Mouse (Mus musculus): Measurements from ENCODE around the gene Plxdc1. TPM values are rescaled to one million over a fixed set of nuclear protein-coding genes. Genes with fewer than 3 reads are reported as not detected.
"Not testable (repeated sequence)": the region's sequence is repeated elsewhere in the genome, so short reads cannot be mapped to it uniquely, and the experiment has no call there.

Gene Plxdc1
- total RNA-seq, 2 experiments from 2014 or later = 2.1 to 2.4 TPM

DNA sequence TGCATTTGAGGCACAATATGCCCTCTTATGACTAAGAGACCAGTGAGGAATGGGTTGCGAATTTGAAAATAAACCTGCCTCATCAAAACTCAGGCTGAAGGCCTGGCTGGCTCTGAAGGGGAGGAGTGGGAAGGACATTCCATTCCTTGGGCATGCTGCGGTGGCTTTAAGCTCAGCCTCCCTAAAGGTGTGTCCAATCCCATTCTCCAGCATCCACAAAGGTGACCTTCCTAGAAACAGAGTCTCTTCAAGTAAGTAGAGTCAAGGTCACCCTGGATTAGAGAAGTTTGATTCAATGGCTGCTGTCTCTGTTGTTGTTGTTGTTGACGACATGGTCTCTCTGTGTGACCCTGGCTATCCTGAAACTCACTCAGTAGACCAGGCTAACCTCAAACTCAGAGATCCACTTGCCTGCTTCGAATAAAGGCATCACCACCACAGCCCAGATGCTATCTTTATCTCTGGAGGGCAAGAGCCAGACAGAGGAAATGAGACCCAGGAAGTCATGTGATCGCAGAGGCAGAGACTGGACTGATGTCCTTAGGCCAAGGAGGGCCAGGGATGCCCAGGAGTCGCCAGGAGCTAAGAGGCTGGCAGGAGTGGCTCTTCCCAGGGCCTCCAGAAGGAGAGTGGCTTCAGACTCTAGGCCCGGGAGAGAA lies 27.5 kb downstream of the Plxdc1 start:
- no peak for DNase-seq
- intact Hi-C loops (cut with DNase I) = no loop called here

DNA sequence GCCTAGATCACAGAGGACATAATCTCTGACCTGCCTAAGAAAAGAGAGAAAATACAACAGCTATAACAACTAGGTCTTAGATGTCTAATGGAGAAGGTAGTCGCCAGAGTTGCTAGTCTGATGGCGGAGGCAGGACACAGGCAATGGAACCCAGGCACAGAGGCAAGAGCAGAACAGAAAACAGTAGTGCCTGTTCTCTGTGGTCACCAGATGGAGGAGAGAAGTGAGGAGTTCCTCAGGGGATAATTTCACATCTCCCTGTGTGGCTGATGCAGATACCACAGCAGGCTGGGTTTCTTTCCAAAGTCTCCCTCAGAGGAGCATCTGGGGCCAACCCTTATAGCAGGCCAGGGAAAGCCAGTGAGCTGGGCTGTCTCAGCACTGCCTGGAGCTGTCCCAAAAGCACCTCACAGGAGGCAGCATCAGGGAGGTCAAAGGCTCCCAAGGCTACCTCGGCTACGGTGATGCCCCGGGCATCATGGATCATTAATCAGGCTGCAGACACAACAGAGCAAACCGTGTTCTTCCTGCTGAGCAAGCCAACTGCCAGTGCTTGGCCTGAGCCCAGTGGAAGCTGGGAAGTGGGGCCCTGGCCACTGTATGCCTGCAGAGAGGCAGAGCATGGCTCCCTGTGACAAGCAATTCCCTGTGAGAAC lies 29.2 kb downstream of the Plxdc1 start:
- intact Hi-C loops (cut with DNase I) = no loop called here
- peak; percentile 83 for DNase-seq

DNA sequence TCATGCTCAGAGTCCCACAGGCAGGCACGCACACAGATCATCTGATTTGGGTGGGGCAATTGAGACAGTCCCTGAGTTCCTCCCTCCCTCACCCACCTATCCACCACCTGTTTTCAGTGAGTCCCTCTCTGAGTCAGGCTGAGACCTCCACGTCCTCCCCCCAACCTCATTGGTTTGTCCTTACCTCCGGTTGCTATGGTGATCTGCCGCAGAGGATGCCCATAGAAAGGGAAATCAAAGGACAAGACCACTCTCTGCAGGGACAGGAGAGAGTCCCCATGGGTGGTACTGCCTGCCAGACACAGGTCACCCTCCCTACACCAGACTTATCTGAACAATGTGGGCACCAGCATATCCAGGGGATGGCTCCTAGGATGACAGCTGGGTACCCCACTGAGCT lies 30.3 kb downstream of the Plxdc1 start:
- intact Hi-C loops (cut with DNase I) = no loop called here
- no peak for DNase-seq

DNA sequence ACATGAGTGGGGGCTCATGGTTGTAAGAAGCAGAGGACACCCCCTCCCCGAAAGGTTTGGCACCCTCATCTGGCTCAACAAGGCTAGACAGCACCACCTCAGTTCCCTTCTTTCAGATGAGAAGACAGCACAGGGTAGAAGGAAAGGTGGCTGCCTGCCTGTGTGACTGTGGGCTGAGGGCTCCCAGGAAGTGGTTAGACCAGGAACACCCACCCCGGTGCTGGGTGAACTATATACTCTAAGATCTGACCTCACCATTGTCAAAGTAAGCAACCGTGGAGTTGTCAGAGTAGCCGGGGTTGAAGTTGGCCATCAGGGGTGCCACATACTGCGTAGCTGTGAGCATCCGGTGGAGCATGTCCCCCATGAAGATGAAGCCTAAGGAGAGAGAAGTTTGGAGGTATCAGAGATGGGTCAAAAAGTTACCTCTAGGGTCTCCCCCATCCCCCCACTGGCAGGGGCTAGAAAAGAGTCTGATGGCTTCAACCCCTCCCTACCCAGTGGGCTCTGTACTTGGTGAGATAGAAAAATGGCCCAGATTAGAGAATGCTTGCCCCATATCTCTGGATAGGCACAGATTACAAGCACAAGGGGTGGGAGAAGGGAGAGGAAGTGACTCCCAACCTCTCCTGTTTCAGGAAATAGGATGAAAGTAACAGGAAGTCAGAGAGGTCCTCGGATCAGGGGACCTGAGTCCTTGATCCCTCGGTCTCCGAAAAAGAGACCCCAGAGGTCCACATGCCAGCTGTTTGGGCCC lies 30.9 kb downstream of the Plxdc1 start:
- no peak for DNase-seq

DNA sequence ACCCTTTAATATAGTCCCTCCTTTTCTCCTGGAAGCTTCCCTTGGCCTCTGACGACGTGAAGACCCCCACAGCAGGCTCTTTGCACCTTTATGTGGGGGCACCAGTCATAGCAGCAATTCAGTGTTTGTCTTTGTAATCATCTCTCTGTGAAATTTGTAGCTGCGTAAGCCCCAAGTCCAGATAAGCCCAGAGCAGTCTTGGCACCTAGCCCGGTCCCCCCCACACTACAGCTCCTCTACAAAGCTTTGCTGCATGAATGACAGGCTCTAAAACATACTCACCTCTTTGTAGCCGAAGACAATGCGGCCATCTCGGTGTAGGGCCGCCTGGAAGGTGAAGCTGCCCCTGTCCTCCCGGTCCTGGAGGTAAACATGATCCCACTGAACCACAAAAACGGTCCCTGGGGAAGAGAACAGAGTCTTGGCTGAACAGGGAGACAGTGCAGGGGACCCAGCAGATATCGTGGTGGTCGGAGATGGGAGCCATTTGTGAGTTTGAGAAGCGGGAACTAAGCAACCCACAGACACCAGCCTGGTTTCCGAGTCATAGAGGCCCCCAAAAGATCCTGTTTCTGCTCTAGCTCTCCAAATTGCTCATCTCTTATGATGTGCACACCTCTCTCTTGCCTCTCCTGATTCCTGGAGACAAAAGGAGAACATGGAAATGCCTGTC lies 31.6 kb downstream of the Plxdc1 start:
- no peak for DNase-seq
- intact Hi-C loops (cut with DNase I) = no loop called here

More for the DNA sequence above, 30.9 kb downstream of the Plxdc1 start:
- intact Hi-C loops (cut with DNase I) = no loop called here

DNA sequence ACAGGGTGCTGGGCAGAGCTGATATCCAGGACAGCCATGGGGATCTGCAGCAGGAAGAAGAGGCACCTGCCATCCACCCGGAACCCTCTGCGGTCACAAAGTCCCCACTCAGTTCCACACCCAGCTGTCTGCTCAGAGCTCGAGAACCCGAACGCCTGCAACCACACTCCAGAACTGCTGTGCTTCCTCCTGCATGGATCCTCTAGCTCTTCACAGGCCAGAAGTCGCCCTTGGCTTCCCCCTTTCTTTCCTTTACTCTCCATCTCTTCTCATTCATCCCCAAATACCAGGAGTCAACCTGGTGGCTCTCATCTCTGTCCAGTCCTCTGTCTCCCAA lies 32.3 kb downstream of the Plxdc1 start:
- intact Hi-C loops (cut with DNase I) = no loop called here
- DNase-seq = no peak

DNA sequence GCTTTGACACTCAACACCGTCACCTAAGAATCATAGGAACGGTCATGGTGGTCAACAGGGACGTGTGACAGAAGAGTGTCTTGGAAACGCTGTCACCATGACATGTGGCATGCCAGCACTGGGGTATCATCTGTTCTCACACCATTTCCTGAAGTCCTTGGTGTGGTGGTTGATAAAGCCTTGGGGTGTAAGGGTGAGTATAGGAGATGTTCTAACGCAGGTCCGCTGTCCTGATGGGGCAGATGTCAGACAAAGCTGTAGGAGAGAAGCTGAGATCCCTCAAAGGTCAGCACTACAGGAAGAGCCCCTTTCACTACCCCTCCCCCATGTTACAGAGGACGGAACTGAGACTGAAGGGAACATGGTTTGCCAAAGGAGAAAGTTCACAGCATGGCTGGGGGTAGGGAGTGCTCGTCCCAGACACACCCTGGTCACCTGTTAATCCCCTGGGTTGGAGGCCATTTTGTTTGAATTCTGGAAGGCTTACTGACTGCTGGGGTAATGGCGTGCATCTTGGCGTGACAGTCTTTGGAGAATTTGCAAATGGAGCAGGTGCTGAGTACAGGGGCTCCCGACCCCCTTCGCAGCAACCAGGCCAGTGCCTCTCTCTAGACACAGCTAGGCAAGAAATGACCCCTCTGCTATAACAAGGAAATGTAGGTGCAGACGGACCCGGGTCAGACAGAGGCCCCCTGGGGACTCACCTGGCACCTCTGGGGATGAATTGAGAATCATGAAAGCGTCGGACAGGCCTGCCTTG lies 32.9 kb downstream of the Plxdc1 start:
- intact Hi-C loops (cut with DNase I) = no loop called here
- DNase-seq = no peak

DNA sequence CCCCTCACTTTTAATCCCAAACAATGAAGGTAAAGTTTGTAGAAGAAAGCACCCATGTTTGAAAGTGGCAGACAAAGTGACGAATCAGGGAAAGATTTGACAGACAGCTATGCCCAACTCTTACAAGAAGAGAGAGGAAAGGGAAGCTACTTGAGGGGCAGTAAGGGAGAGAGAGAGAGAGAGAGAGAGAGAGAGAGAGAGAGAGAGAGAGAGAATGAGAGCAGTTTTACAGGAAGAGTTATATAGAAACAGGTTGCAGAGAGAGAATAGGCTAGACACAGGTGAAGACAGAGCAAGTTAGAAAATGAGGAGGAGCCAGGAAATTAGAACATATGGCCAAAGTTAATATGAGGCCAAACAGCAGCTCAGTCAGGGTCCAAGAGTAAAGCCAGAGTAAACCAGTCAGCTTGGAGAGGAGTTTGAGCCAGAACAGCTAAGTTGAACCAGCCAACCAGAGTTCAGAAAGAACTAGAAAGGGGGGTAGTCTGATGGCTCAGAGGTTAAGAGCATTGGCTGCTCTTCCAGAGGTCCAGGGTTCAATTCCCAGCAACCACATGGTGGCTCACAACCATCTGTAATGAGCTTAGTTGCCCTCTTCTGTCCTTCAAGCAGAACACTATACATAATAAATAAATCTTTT lies 33.8 kb downstream of the Plxdc1 start:
- DNase-seq = no peak
- intact Hi-C loops (cut with DNase I) = no loop called here

DNA sequence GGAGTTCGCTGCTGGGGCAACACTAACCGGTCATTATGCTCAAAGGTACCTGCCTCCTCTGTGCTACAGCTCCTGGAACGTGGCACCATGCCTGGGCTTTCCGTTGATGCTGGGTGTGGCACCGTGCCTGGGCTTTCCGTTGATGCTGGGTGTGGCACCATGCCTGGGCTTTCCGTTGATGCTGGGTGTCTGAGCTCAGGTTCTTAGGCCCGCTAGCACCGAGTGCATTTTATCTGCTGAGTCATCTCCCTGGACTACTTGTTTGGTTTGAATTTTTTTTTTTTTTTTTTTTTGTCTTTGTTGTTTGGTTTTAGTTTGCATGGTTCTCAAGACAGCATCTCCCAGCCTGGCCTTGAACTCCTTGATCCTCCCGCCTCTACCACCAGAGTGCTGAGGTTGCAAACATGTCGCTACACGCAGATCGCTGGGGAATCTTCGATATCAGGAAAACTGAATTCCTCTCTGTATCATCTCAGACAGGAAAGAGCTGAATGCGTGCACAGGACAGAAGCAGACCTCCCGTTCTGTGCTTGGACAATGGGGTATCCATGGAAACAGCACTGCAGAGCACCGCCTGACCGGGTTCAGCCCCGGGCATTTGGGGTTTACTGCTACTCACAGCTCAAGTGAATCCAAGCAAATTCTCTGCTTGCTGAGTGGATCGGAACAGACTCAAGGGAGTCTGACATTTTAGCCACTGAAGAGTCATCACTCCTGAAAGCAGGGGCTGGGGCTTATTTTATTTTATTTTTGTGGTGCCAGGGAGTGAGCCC lies 36.4 kb downstream of the Plxdc1 start:
- peak; percentile 32 for DNase-seq
- intact Hi-C loops (cut with DNase I) = no loop called here

DNA sequence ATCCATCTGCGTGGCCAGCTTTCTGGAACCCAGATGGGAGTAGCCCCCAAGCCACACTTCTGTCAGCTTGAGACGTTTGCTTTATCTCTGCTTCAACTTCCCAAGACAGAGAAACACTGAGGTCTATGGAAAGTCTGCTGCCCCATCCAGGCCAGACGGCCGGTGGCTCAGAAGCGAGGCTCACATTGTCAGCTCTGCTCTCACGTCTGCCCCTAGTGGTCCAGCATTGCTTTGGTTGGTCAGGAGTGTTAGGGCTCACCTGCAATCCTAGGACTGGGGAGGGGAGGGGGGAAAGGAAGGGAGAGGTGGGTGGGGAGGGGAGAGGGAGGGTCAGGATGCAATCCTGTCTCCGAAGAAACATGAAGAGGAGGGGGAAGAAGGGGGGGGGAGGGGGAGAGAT lies 38.8 kb downstream of the Plxdc1 start:
- DNase-seq = peak; percentile 57
- intact Hi-C loops (cut with DNase I) = no loop called here

DNA sequence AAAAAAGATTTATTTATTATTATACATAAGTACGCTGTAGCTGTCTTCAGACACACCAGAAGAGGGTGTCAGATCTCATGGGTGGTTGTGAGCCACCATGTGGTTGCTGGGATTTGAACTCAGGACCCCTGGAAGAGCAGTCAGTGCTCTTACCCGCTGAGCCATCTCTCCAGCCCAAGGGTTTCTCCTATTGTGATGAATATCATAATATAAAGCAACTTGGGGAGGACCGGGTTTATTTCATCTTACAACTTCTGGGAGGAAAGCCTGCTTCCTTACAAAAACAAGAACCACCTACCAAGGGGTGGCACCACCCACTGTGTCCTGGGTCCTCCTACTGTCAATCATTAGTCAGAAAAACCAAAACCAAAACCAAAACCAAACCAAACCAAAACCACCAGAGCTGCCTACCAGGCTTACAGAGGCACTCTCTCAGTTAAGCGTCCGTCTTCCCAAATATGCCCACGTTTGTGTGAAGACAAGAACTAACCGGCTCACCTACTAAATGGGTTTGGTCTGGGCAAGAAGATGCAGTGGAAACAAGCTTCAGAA lies 40.4 kb downstream of the Plxdc1 start:
- intact Hi-C loops (cut with DNase I); DNase-seq: not testable (repeated sequence)

DNA sequence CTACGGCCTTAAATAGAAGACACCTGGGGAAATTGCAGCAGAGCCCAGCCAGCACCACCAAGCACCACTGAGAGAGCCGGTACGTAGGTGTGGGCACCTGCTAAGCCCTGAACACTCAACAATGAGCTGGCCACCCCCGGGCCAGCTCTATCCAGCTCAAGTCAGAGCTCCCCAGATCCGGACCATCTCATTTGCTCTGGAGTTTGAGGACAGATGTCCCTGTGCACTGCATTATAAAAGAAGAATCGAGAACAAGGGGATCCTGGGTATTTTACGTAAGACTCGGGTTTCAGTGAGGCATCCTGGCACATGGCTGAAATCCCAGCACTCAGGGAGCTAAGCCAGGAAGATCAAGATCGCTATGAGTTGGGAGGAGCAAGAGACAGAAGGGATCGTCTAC lies 41.2 kb downstream of the Plxdc1 start:
- no peak for DNase-seq
- intact Hi-C loops (cut with DNase I) = no loop called here

DNA sequence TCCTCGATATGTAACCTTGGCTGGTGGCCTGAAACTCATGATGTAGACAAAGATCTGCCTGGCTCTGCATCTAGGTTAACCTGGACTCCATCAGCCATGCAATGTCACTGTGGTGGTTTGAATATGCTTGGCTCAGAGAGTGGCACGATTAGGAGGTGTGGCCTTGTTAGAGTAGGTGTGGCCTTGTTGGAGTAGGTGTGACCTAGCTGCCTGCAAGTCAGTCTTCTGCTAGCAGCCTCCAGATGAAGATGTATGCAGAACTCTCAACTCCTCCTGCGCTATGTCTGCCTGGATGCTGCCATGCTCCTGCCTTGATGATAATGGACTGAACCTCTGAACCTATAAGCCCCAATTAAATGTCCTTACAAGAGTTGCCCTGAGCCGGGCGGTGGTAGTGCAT lies 43.0 kb downstream of the Plxdc1 start:
- intact Hi-C loops (cut with DNase I) = no loop called here
- no peak for DNase-seq

DNA sequence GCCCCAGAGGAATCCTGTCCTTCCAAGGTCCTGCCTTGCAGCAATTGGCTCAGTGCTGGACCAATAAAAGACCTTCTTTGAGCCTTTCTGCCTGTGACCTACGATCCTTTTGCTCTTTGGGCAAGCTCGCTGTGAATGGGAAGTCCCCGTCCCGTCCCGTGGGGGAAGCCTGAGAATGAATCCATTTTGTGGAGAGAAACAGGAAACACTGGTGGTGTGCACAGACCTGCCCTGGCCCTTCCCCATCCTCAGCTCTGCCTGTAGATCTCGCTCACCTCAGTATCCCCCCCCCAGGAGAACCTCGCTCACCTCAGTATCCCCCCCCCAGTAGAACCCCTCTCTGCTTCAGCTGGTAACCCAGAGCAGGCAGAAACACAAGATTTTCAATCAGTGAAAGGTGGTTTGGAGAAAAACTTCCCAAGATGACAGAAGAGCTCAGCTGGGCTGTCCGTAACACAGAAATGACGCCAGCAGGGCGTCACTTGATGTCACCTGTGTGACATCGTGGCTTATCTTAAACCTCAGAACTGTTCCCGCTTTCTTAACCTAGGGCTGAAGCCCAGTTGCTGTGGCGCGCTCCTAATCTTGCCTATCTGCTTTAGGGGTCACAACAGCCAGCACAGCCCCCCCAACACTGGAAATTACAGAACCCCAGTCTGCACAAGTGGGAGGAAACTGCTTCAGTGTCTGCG lies 43.7 kb downstream of the Plxdc1 start:
- DNase-seq = no peak
- intact Hi-C loops (cut with DNase I) = no loop called here

DNA sequence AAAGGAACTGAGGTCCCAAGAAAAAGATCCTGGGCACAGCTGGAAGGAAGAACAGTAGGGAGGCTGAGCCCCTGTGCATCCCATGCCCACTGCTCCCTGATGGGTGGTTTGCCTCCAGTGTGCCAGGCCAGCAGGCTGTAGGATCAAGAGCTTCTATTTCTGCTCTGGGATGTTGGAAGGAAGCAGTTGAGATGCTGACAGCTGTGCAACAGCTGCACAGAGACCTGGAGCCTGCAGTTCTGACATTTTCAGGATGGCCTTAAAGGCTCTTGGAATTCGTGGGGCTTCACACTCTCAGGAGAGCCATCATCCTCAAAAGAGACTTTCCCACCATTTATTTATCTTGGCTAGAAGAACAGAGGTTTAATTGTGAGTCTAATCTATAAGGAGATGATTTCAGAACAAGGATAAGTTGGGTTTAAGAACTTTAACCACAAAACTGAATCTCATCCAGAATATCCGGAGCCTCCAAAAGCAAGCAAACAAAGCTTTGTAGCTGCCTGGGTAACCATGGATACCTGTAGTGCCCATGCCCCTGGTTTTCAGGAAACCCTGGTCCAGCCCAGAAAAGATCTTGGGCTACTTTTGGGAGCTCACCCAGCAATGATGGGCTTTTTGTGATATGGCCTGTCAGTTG lies 48.7 kb downstream of the Plxdc1 start:
- intact Hi-C loops (cut with DNase I) = no loop called here
- DNase-seq = no peak

DNA sequence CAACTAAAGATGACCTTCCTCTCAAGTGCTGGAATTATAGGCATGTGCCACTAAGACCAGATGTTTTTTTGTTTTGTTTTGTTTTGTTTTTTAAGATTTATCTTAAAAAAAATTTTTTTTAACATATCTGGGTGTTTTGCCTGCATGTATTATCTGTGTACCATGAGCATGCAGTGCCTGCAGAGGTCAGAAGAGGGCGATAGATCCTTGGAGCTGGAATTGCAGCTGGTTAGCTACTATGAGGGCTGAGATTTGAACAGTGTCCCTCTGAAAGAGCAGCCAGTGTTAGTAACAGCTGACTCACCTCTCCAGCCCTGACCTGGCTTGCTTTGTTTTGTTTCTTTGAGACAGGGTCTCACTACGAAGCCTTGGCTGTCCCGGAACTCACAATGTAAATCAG lies 49.5 kb downstream of the Plxdc1 start:
- DNase-seq = peak; percentile 60
- intact Hi-C loops (cut with DNase I) = no loop called here

DNA sequence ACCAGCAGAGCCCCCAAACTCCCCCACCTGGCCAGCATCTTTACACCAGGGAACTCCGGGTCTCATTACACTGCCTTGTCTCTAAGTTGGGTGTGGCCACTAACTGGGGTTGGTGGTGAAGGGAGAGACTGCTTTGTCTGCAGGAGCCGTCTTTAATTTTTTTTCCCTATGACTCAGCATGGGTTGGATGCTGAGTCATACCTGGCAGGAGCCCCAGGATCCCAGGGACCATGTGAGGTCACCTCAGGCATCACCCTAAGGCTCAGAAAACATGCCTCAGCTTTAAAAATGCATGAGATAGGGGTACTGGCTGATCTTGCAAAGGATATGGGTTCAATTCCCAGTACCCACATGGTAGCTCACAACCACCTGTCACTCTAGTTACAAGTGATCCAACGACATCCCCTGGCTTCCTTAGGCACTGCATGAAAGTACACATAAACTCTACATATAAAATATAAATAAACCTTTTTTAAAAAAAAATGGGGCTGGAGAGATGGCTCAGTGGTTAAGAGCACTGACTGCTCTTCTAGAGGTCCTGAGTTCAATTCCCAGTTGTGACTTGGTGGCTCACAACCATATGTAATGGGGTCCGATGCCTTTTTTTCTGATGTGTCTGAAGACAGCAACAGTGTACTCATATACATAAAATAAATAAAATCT lies 50.2 kb downstream of the Plxdc1 start:
- DNase-seq = no peak
- intact Hi-C loops (cut with DNase I) = no loop called here

DNA sequence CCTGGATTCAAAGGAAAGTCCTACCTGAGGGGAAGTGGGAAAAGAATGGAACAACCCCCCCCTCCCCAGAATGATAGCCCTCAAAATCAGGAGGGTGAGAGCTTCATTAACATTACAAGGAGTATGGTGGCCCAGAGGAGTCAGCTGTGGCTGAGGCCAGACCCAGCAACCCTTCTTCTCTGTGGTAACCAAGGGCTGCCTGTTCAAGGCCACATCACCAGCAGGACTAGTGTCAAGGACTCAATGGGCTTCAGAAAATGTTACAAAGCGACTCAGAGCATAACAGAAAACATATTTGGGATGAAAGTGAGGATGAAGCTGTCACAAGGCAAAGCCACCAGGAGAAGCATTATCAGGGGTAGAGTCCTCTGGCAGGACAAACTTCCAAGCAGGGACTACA lies 52.7 kb downstream of the Plxdc1 start:
- intact Hi-C loops (cut with DNase I) = no loop called here
- DNase-seq = no peak

All from left cerebral cortex, postnatal 4 days (tissue).